Mouse (Mus musculus) stomach, postnatal 0 days (tissue): ENCODE data around the gene Zscan5b. TPM values are rescaled to one million over a fixed set of nuclear protein-coding genes. Genes with fewer than 3 reads are reported as not detected.
A peak's percentile ranks its signal among the peaks of the same experiment; 100 is the strongest.
"Not testable (repeated sequence)": the region's sequence is repeated elsewhere in the genome, so short reads cannot be mapped to it uniquely, and the experiment has no call there.

Experiments used
- ATAC-seq: fragments of 200-750 bp; cut with Nextera tagmentation; 2 replicates; pipeline ENCODE4 v1.8.0; 2017; ENCODE audit not compliant: low FRiP score, low TSS enrichment
- DNase-seq: peaks from one replicate; pipeline ENCODE4 v3.0.0-alpha.2; 2016; ENCODE audit warnings: low spot score
- H3K27ac ChIP-seq: fragments of 300-500 bp; sonication (generic); replicated peaks from 2 replicates; pipeline ENCODE4 v1.5.1; 2014; ENCODE audit warnings: mild to moderate bottlenecking, control low read depth
- H3K27me3 ChIP-seq: fragments of 300-500 bp; sonication (generic); 2 replicates; pipeline ENCODE4 v1.6.1; 2014; ENCODE audit warnings: low read length; ENCODE audit not compliant: control insufficient read depth, insufficient read depth
- H3K36me3 ChIP-seq: fragments of 300-500 bp; sonication (generic); 2 replicates; pipeline ENCODE4 v1.6.1; 2014; ENCODE audit warnings: low read length, mixed read lengths; ENCODE audit not compliant: control insufficient read depth, insufficient read depth
- H3K4me1 ChIP-seq: fragments of 300-500 bp; sonication (generic); replicated peaks from 2 replicates; pipeline ENCODE4 v1.6.1; 2014; ENCODE audit warnings: antibody characterized with exemption; ENCODE audit not compliant: control insufficient read depth, insufficient read depth
- H3K4me2 ChIP-seq: fragments of 300-500 bp; sonication (generic); replicated peaks from 2 replicates; pipeline ENCODE4 v1.6.1; 2014; ENCODE audit warnings: low read depth, mild to moderate bottlenecking, control low read depth, moderate library complexity
- H3K4me3 ChIP-seq: fragments of 300-500 bp; sonication (generic); 2 replicates; pipeline ENCODE4 v1.5.1; 2014; ENCODE audit warnings: low read depth, low read length, control low read depth
- H3K9ac ChIP-seq: fragments of 300-500 bp; sonication (generic); 2 replicates; pipeline ENCODE4 v1.6.1; 2014; ENCODE audit warnings: mild to moderate bottlenecking, low read length, control low read depth, mixed read lengths
- H3K9me3 ChIP-seq: fragments of 300-500 bp; sonication (generic); 2 replicates; pipeline ENCODE4 v1.6.1; 2016; ENCODE audit warnings: low read length; ENCODE audit not compliant: control insufficient read depth
- CTCF ChIP-seq: IDR thresholded peaks from 2 replicates; pipeline ENCODE4 v1.5.1; 2016; ENCODE audit warnings: antibody characterized with exemption, low read depth, mild to moderate bottlenecking, moderate library complexity
- EP300 ChIP-seq: optimal IDR thresholded peaks from 2 replicates; pipeline ENCODE3; 2016; ENCODE audit warnings: antibody characterized with exemption
- WGBS: fragments of 180-500 bp; shearing (Covaris S2); extraction: QIAGEN DNeasy Blood & Tissue Kit; methylation state at CpG from one replicate; pipeline ENCODE4 v1.1.7; 2014; 5-methylcytosine and 5-hydroxymethylcytosine counted together
- polyA plus RNA-seq: library from polyadenylated mRNA; unstranded; fragments of >200 nt; fragmentation: Nextera tagmentation; extraction: Ambion mirVana; gene quantifications from 2 replicates; pipeline ENCODE4 v1.2.1, GENCODE M21; 2015

Zscan5b gene
- polyA plus RNA-seq, 1 experiment from 2014 or later, result not detected

DNA sequence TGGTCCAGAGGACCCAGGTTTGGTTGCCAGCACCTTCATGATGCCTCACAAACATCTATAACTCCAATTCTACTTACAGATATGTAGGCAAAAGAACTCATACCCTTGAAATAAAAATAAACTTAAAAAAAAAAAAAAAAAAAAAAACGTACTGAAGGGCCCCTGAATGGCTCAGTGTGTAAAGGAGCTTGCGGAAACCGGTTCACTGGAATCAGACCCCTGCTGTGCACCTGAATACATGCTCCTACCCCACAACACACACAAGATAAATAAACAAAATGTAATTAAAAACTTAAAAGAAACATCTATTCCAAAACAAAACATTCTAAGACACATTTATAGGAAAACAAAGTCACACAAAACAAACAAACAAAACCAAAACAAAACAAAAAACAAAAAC, 1.9 kb upstream of the Zscan5b start:
- no peak for ATAC-seq
- DNase-seq, result no peak
- no peak for TF ChIP-seq CTCF
- TF ChIP-seq EP300, result no peak
- no peak overlapping the region for H3K4me2 ChIP-seq
- no peaks in the 10 kb centered on the region for H3K9me3 ChIP-seq
- H3K9ac ChIP-seq, result no peak overlapping the region
- no peaks in the 10 kb centered on the region for H3K4me1 ChIP-seq
- H3K27ac ChIP-seq, result no peak overlapping the region
- 47% methylated on average over 3 of the region's 3 CpGs for WGBS
- H3K36me3 ChIP-seq, result no peaks in the 10 kb centered on the region
- H3K4me3 ChIP-seq, result no peak overlapping the region
- no peaks in the 10 kb centered on the region for H3K27me3 ChIP-seq

DNA sequence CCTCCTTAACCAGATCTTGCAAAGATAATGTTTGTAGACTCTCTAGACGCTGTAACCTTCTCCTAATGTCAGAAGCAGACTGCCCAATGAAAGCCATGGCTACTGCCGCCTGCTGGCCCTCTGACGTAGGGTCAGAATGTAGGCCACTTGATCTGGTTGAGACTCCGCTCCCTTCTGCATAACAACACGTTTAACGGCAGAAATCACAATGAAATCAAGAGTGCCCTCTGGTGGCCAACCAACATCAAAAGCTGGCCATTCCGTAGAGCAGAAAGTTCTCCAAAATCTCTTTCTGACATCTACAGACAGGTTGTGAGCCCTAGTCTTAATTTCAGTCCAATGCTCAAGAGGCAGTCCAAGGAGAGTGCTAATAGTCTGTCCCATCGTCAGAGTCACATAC, 6.4 kb downstream of the Zscan5b start:
- ATAC-seq, DNase-seq, H3K4me2 ChIP-seq, H3K27ac ChIP-seq, H3K9ac ChIP-seq, H3K36me3 ChIP-seq, H3K4me3 ChIP-seq, H3K9me3 ChIP-seq, H3K4me1 ChIP-seq, H3K27me3 ChIP-seq: not testable (repeated sequence)
- TF ChIP-seq CTCF, result peak; percentile 36
- WGBS, result 57% methylated on average over 8 of the region's 8 CpGs

- DNase-seq (no peak), ATAC-seq (no peak)
- 46% methylated on average over 11 of the region's 11 CpGs for WGBS
- no peaks in the 10 kb centered on the region for H3K9me3 ChIP-seq
- H3K27ac ChIP-seq, result no peak overlapping the region
- H3K4me1 ChIP-seq, result no peaks in the 10 kb centered on the region
- H3K4me3 ChIP-seq, result no peak overlapping the region
- no peaks in the 10 kb centered on the region for H3K27me3 ChIP-seq
- TF ChIP-seq EP300 (no peak), CTCF (no peak)
- no peak overlapping the region for H3K4me2 ChIP-seq
- no peaks in the 10 kb centered on the region for H3K36me3 ChIP-seq
- H3K9ac ChIP-seq, result no peak overlapping the region
Observed at GRCm38 (mm10) chr7:6239787-6240186, 17.7 kb downstream of the Zscan5b start.

- not testable (repeated sequence) for H3K36me3 ChIP-seq, H3K9me3 ChIP-seq, H3K27me3 ChIP-seq, H3K4me1 ChIP-seq, H3K27ac ChIP-seq, H3K4me2 ChIP-seq, H3K9ac ChIP-seq, ATAC-seq, H3K4me3 ChIP-seq
- DNase-seq, result peak; percentile 30
- 23% methylated on average over 1 of the region's 1 CpGs for WGBS
- peak; percentile 68 for TF ChIP-seq CTCF
Observed at GRCm38 (mm10) chr7:6240841-6241425, 18.9 kb downstream of the Zscan5b start.

DNA sequence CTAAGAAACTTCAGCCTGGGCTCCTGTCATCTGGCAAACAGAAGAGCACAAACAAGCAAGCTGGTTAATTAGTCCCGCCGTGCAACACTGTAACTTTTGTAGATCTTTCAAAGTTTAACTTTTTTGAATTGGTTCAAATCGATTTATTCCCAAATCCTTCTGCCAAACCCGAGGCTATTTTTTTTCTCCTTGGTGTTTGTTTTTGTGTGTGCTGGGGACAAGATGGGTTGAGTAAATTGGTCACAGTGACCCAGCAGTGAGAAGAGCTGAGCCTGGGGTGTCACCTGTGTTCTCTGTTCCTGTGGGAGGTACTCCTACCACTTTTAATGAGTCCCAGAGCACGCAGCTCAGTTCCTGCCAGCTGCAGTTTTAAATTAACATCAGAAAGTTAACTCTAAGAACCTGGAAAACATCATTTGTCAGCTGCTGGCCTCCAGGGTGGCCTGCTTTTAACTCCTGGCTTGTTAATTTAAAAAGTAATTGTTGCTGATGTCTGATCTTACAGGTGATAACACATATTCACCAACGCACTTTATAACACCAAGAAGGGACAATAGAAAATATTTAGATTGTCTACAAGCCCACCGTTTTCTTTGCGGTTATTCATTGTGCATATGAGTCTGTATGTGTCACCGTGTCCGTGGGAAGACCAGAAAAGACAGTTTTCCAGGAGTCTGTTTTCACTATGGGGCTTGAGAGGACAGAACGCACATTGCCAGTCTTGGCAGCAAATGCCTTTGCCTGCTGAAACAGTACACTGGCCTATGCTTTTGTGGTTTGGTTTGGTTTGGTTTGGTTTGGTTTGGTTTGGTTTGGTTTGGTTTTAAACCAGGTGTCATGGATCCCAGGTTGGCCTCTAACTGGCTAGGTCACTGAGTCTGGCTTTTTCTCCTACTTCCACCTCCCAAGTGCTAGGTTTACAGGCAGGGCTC, 22.5 kb downstream of the Zscan5b start:
- H3K36me3 ChIP-seq, result no peaks in the 10 kb centered on the region
- no peak overlapping the region for H3K9ac ChIP-seq
- no peaks in the 10 kb centered on the region for H3K9me3 ChIP-seq
- ATAC-seq (no peak), DNase-seq (no peak)
- no peaks in the 10 kb centered on the region for H3K4me1 ChIP-seq
- H3K27ac ChIP-seq, result no peak overlapping the region
- H3K27me3 ChIP-seq, result no peaks in the 10 kb centered on the region
- TF ChIP-seq EP300 (no peak), CTCF (no peak)
- H3K4me3 ChIP-seq, result no peak overlapping the region
- no peak overlapping the region for H3K4me2 ChIP-seq
- WGBS, result 35% methylated on average over 11 of the region's 11 CpGs

DNA sequence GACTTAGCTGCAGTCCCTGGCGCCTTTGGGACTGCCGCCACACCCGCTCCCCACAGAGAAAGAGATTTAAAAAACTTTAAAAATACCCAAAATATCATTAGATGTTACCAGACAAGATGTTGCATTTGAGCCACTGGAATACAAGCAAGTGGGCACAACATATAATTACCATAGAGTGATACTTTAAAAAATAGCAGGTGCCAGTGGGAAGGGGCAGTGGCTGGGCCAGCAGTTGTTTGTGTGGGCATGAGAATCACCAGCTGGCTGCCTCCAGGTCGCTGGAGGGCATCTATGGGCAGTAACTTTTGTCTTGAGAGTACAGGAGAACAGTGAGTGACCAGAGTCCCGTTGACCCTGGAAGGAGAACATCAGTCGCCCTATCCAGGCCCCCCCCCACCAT, 30.3 kb downstream of the Zscan5b start, which contains the start of gene Epp13:
TSS of gene Epp13 (plus strand) at position 301 of the 400 bp plus-strand sequence.
- H3K4me2 ChIP-seq, result no peak within 1 kb of the TSS
- H3K27me3 ChIP-seq, result no peaks in the 10 kb centered on the region
- no peaks in the 10 kb centered on the region for H3K36me3 ChIP-seq
- no peaks in the 10 kb centered on the region for H3K4me1 ChIP-seq
- H3K4me3 ChIP-seq, result no peak within 1 kb of the TSS
- H3K9me3 ChIP-seq, result no peaks in the 10 kb centered on the region
- H3K9ac ChIP-seq, result no peak within 1 kb of the TSS
- no peak within 1 kb of the TSS for H3K27ac ChIP-seq
- TF ChIP-seq CTCF (no peak), EP300 (no peak)
- ATAC-seq (no peak), DNase-seq (no peak)
- WGBS, result 83% methylated on average over 6 of the region's 6 CpGs
